Mouse (Mus musculus): Measurements from ENCODE around the gene Olfr1312. TPM values are rescaled to one million over a fixed set of nuclear protein-coding genes. Genes with fewer than 3 reads are reported as not detected.
"Not testable (repeated sequence)": the region's sequence is repeated elsewhere in the genome, so short reads cannot be mapped to it uniquely, and the experiment has no call there.

The Olfr1312 gene
- polyA plus RNA-seq (2011; ENCODE audit: insufficient read length, low read depth, missing spikeins): 0.15 and 0.39 TPM in 2 replicates

GRCm38 (mm10) chr2:112050138-112050537 is at the start of gene Olfr1312:
Gene Olfr1312 (minus strand): TSS chr2:112050238.
- Histone ChIP-seq H3K27ac (ENCODE audit: insufficient read depth, low read length) (no peak within 1 kb of the TSS), H3K4me3 (ENCODE audit: insufficient read depth, low read length) (no peak within 1 kb of the TSS), H3K4me1 (ENCODE audit: control insufficient read depth, insufficient read depth, low read length) (no peaks in the 10 kb centered on the region)
- TF ChIP-seq POLR2A (IDR thresholded peaks at IDR 0.05; ENCODE audit: low read depth, low read length) (no peak), CTCF (IDR thresholded peaks at IDR 0.05; ENCODE audit: borderline replicate concordance, insufficient read depth, low read length) (no peak)

DNA sequence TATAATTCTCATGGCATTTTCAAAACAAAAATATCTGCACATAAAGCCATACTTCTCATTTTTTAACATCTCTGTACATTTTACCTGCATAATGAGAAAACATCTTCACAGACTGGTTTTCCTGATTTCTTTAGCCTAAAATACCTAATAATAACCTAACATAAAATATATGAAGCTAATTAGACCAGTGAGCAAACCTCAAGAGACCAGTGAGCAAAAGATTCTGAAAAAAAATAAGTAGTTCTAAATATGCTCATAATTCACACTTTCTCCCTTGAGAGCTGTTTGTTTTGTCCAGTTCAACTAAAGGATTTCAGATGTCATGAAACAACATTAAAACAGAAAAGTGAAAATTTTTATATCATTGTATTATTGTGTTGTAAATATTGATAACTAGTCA is 46.6 kb upstream of the Olfr1312 start, which contains the start of gene Olfr1314:
TSS of gene Olfr1314 (minus strand) at position 101 of the 400 bp plus-strand sequence.
- no peak within 1 kb of the TSS for H3K27ac ChIP-seq (ENCODE audit: insufficient read depth, low read length)
- no peaks in the 10 kb centered on the region for H3K4me1 ChIP-seq (ENCODE audit: control insufficient read depth, insufficient read depth, low read length)
- H3K4me3 ChIP-seq (ENCODE audit: insufficient read depth, low read length): no peak within 1 kb of the TSS
- no peak for TF ChIP-seq POLR2A (IDR thresholded peaks at IDR 0.05; ENCODE audit: low read depth, low read length)
- no peak for TF ChIP-seq CTCF (IDR thresholded peaks at IDR 0.05; ENCODE audit: borderline replicate concordance, insufficient read depth, low read length)

- H3K27ac ChIP-seq (ENCODE audit: insufficient read depth, low read length): no peak within 1 kb of the TSS
- no peak within 1 kb of the TSS for H3K4me3 ChIP-seq (ENCODE audit: insufficient read depth, low read length)
- TF ChIP-seq CTCF (IDR thresholded peaks at IDR 0.05; ENCODE audit: borderline replicate concordance, insufficient read depth, low read length): no peak
- TF ChIP-seq POLR2A (IDR thresholded peaks at IDR 0.05; ENCODE audit: low read depth, low read length): no peak
- no peaks in the 10 kb centered on the region for H3K4me1 ChIP-seq (ENCODE audit: control insufficient read depth, insufficient read depth, low read length)
Observed at GRCm38 (mm10) chr2:112077743-112078142, 27.7 kb upstream of the Olfr1312 start, which contains the start of gene Olfr1313. Gene Olfr1313 (minus strand): TSS chr2:112077843.

DNA sequence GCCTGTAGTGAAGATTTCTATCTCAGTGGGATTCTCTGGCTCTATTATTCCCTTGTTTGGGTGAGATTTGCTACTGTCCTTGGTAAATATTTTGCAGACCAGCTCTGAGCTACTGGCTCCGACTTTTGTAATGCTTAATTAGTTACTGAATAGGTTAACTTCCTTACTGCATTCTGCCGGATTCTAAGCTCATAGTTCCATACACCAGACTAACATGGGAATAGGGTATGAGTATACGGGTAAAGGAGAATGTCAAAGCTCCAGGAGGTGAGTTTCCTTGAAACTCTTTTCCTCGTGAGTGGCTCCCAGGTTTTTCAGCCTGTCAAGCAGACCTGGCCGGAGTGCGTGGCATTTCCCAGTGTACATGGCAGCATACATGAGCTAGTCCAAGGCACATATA is 23.1 kb downstream of the Olfr1312 start:
- not testable (repeated sequence) for H3K27ac ChIP-seq (ENCODE audit: insufficient read depth, low read length); H3K4me1 ChIP-seq (ENCODE audit: control insufficient read depth, insufficient read depth, low read length); H3K4me3 ChIP-seq (ENCODE audit: insufficient read depth, low read length)

DNA sequence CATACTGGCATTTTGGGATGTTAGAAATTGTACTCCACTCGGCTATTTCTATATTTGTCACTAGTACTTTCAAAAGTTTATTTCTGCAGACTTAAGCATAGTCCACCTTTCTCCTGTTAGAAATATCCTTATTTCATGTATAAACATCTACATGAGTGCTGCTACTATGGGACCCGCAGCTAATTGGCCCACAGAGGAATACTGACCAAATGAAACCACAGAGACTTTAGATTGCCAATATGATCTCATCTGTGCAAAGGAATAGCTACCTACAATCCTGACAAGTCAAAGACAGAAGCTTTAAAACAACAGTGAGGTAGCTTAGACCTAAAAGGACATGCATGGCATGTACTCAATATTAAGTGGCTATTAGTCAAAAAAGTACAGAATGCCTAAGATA is 25.7 kb downstream of the Olfr1312 start, which contains the start of gene Olfr1311:
TSS of gene Olfr1311 (minus strand) at position 101 of the 400 bp plus-strand sequence.
- no peak for TF ChIP-seq POLR2A (IDR thresholded peaks at IDR 0.05; ENCODE audit: low read depth, low read length)
- no peak for TF ChIP-seq CTCF (IDR thresholded peaks at IDR 0.05; ENCODE audit: borderline replicate concordance, insufficient read depth, low read length)
- Histone ChIP-seq H3K4me3 (ENCODE audit: insufficient read depth, low read length) (no peak within 1 kb of the TSS), H3K4me1 (ENCODE audit: control insufficient read depth, insufficient read depth, low read length) (no peaks in the 10 kb centered on the region), H3K27ac (ENCODE audit: insufficient read depth, low read length) (no peak within 1 kb of the TSS)

DNA sequence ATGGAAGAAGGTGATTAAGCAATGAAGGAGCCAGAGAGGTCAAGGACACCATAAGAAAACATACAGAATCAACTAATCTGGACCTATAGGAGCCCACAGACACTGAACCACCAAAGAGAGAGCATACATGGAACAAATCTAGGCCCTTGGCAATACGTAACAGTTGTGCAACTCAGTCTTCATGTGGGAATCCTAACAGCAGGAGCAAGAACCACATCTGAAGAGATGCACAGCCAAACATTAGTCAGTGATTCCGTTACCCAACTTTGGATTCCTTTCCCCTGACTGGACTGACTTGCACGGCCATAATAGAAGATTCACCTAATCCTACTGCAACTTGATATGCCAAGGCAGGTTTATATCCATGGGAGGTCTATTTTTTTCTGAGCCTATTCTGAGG is 35.1 kb downstream of the Olfr1312 start:
- no peak overlapping the region for H3K4me3 ChIP-seq (ENCODE audit: insufficient read depth, low read length)
- H3K27ac ChIP-seq (ENCODE audit: insufficient read depth, low read length): no peak overlapping the region
- H3K4me1 ChIP-seq (ENCODE audit: control insufficient read depth, insufficient read depth, low read length): no peaks in the 10 kb centered on the region
- TF ChIP-seq POLR2A (IDR thresholded peaks at IDR 0.05; ENCODE audit: low read depth, low read length) (no peak), CTCF (IDR thresholded peaks at IDR 0.05; ENCODE audit: borderline replicate concordance, insufficient read depth, low read length) (no peak)

DNA sequence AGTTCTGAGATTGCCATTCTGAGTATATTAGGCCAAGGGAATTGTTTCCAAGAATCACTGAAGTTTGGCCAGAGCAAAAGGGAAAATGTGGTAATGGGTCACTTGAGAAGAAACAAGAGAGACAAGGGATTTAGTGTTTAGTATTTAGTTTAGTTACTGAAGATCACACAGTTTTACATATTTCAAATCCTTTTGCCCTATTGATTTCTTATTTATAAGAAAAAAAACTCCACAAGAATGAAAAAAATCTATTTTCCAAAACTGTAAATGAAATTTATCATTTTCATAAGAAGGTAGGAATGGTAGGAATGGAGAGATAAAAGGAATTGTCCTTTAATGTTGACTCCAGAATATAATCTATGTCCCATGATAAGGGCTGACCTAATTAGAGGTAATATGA is 37.4 kb downstream of the Olfr1312 start, which contains the start of gene Olfr1310:
TSS of gene Olfr1310 (minus strand) at position 101 of the 400 bp plus-strand sequence.
- Histone ChIP-seq H3K27ac (ENCODE audit: insufficient read depth, low read length) (no peak within 1 kb of the TSS), H3K4me1 (ENCODE audit: control insufficient read depth, insufficient read depth, low read length) (no peaks in the 10 kb centered on the region), H3K4me3 (ENCODE audit: insufficient read depth, low read length) (no peak within 1 kb of the TSS)
- TF ChIP-seq CTCF (IDR thresholded peaks at IDR 0.05; ENCODE audit: borderline replicate concordance, insufficient read depth, low read length): no peak
- TF ChIP-seq POLR2A (IDR thresholded peaks at IDR 0.05; ENCODE audit: low read depth, low read length): no peak

DNA sequence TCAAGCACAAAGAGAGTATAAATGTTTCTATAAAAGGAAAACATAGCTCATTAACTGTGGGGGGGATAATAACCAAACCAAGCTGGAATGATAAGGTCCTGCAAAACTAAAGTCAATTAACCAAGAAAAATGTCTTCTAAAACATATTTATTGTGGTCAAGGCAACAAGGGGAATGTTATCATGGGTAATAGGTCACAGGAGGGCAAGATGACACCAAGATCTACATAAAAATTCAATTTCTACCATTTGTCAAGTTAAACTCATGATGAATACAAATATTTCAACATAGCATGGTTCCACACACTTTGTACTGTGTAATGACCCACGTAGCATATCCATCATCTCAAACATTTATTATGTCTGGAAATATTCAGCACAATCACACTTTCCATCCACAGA is 59.9 kb downstream of the Olfr1312 start, which contains the start of gene Olfr1309:
TSS of gene Olfr1309 (minus strand) at position 101 of the 400 bp plus-strand sequence.
- TF ChIP-seq CTCF (IDR thresholded peaks at IDR 0.05; ENCODE audit: borderline replicate concordance, insufficient read depth, low read length): no peak
- TF ChIP-seq POLR2A (IDR thresholded peaks at IDR 0.05; ENCODE audit: low read depth, low read length): no peak
- Histone ChIP-seq H3K4me1 (ENCODE audit: control insufficient read depth, insufficient read depth, low read length) (no peaks in the 10 kb centered on the region), H3K27ac (ENCODE audit: insufficient read depth, low read length) (no peak within 1 kb of the TSS), H3K4me3 (ENCODE audit: insufficient read depth, low read length) (no peak within 1 kb of the TSS)

Other genes starting within 250 kb of the Olfr1312 start
- gene Olfr1303, start 229.9 kb downstream of the Olfr1312 start, polyA plus RNA-seq (2011; ENCODE audit: insufficient read length, low read depth, missing spikeins): not detected in 2 replicates
- gene Olfr1305, start 173.1 kb downstream of the Olfr1312 start, polyA plus RNA-seq (2011; ENCODE audit: insufficient read length, low read depth, missing spikeins): not detected in 2 replicates
- gene Olfr1306, start 134.0 kb downstream of the Olfr1312 start, polyA plus RNA-seq (2011; ENCODE audit: insufficient read length, low read depth, missing spikeins): not detected in 2 replicates
- gene Olfr1307, start 100.8 kb downstream of the Olfr1312 start, polyA plus RNA-seq (2011; ENCODE audit: insufficient read length, low read depth, missing spikeins): 0.03 TPM in 1 of 2 replicates, not detected in the other
- not detected in 2 replicates for gene Olfr1308, start 85.3 kb downstream of the Olfr1312 start, polyA plus RNA-seq (2011; ENCODE audit: insufficient read length, low read depth, missing spikeins)
- 0.12 and 0.56 TPM in 2 replicates for gene Olfr1309, start 60.0 kb downstream of the Olfr1312 start, polyA plus RNA-seq (2011; ENCODE audit: insufficient read length, low read depth, missing spikeins)
- 0.48 and 0.51 TPM in 2 replicates for gene Olfr1310, start 37.5 kb downstream of the Olfr1312 start, polyA plus RNA-seq (2011; ENCODE audit: insufficient read length, low read depth, missing spikeins)
- gene Olfr1311, start 25.8 kb downstream of the Olfr1312 start, polyA plus RNA-seq (2011; ENCODE audit: insufficient read length, low read depth, missing spikeins): not detected in 2 replicates
- gene Olfr1313, start 27.6 kb upstream of the Olfr1312 start, polyA plus RNA-seq (2011; ENCODE audit: insufficient read length, low read depth, missing spikeins): 0.37 and 0.39 TPM in 2 replicates
- 1.6 and 2.3 TPM in 2 replicates for gene Olfr1314, start 46.5 kb upstream of the Olfr1312 start, polyA plus RNA-seq (2011; ENCODE audit: insufficient read length, low read depth, missing spikeins)
- 1.2 and 1.8 TPM in 2 replicates for gene Olfr1315-ps1, start 65.2 kb upstream of the Olfr1312 start, polyA plus RNA-seq (2011; ENCODE audit: insufficient read length, low read depth, missing spikeins)
- 1.3 and 1.9 TPM in 2 replicates for gene Olfr1316, start 84.7 kb upstream of the Olfr1312 start, polyA plus RNA-seq (2011; ENCODE audit: insufficient read length, low read depth, missing spikeins)
- gene Olfr1317, start 90.1 kb upstream of the Olfr1312 start, polyA plus RNA-seq (2011; ENCODE audit: insufficient read length, low read depth, missing spikeins): not detected in 2 replicates
- gene Olfr1318, start 104.0 kb upstream of the Olfr1312 start, polyA plus RNA-seq (2011; ENCODE audit: insufficient read length, low read depth, missing spikeins): not detected in 2 replicates
- 21.6 and 25.3 TPM in 2 replicates for gene Lpcat4, start 189.2 kb upstream of the Olfr1312 start, polyA plus RNA-seq (2011; ENCODE audit: insufficient read length, low read depth, missing spikeins)
- gene Nutm1, start 209.1 kb upstream of the Olfr1312 start, polyA plus RNA-seq (2011; ENCODE audit: insufficient read length, low read depth, missing spikeins): not detected in 2 replicates
- 70.7 and 79.5 TPM in 2 replicates for gene Nop10, start 211.7 kb upstream of the Olfr1312 start, polyA plus RNA-seq (2011; ENCODE audit: insufficient read length, low read depth, missing spikeins)
- 27.9 and 29.2 TPM in 2 replicates for gene Slc12a6, start 215.6 kb upstream of the Olfr1312 start, polyA plus RNA-seq (2011; ENCODE audit: insufficient read length, low read depth, missing spikeins)
- not detected in 2 replicates for gene Gm21985, start 216.1 kb upstream of the Olfr1312 start, polyA plus RNA-seq (2011; ENCODE audit: insufficient read length, low read depth, missing spikeins)

All from embryonic fibroblast, embryonic 13.5 days (primary cell).